Mouse (Mus musculus) gastrocnemius, postnatal 10 days (tissue): ENCODE data around the gene Ptgr1. TPM values are rescaled to one million over a fixed set of nuclear protein-coding genes. Genes with fewer than 3 reads are reported as not detected.

Experiments
- DNase-seq: peaks from one replicate; pipeline ENCODE4 v3.0.0; 2021; ENCODE audit warnings: mixed read lengths
- total RNA-seq, 2 experiments: library from RNA; stranded (reverse); gene quantifications; 2 replicates each; pipeline ENCODE4 v1.2.3; 2021

Ptgr1 gene
- total RNA-seq, 2 experiments from 2014 or later, result 4.7 to 5.1 TPM

- DNase-seq, result no peak
Measured at GRCm38 (mm10) chr4:58926120-58926519, 60.8 kb downstream of the Ptgr1 start.

GRCm38 (mm10) chr4:58925664-58926063 is 61.3 kb downstream of the Ptgr1 start:
- no peak for DNase-seq

GRCm38 (mm10) chr4:58923933-58924332 is 63.0 kb downstream of the Ptgr1 start:
- DNase-seq, result no peak

Other genes starting within 250 kb of the Ptgr1 start
- under 1 TPM; 0.14 TPM for gene Olfr267, start 199.4 kb downstream of the Ptgr1 start, total RNA-seq
- gene Ecpas, start 74.4 kb downstream of the Ptgr1 start, total RNA-seq, result 100 to 1,000 TPM; 218 to 227 TPM
- gene Zkscan16, start 43.5 kb downstream of the Ptgr1 start, total RNA-seq, result under 1 TPM; 0.21 to 0.25 TPM
- gene Dnajc25, start 7.9 kb upstream of the Ptgr1 start, total RNA-seq, result 10 to 100 TPM; 11.3 to 13.7 TPM
- 1 to 10 TPM in 1 of 2 experiments, not detected in 1; 1.3 TPM for gene Gm20503, start 16.1 kb upstream of the Ptgr1 start, total RNA-seq
- gene Gng10, start 48.0 kb upstream of the Ptgr1 start, total RNA-seq, result 10 to 100 TPM; 27.3 to 32.5 TPM
- not detected for gene AI481877, start 151.9 kb upstream of the Ptgr1 start, total RNA-seq
- gene Ugcg, start 202.1 kb upstream of the Ptgr1 start, total RNA-seq, result 10 to 100 TPM; 14.2 to 19.7 TPM